Mouse (Mus musculus) heart, embryonic 14.5 days (tissue): Measurements from ENCODE around the gene Trp53inp2. TPM values are rescaled to one million over a fixed set of nuclear protein-coding genes. Genes with fewer than 3 reads are reported as not detected.

ENCODE experiments used
- ATAC-seq: fragments of 200-750 bp; cut with Nextera tagmentation; 2 replicates; pipeline ENCODE4 v1.8.0; 2017; ENCODE audit warnings: low read depth, moderate TSS enrichment; ENCODE audit not compliant: insufficient number of reproducible peaks, insufficient read depth, low FRiP score
- H3K27ac ChIP-seq, 2 experiments: fragments of 200-500 bp in 1 of 2; fragments of 300-500 bp in 1 of 2; sonication (generic) in 1 of 2; replicated peaks in 1 of 2; 2 replicates each; pipeline ENCODE4 v1.5.1; 2012 to 2014; ENCODE audit warnings: low read depth in 2 of 2, low read length in 2 of 2, control low read depth in 1 of 2, mild to moderate bottlenecking in 1 of 2, mixed read lengths in 1 of 2; ENCODE audit not compliant: control insufficient read depth in 1 of 2, insufficient read depth in 1 of 2
- H3K27me3 ChIP-seq: fragments of 300-500 bp; sonication (generic); 2 replicates; pipeline ENCODE4 v1.6.1; 2014; ENCODE audit warnings: mild to moderate bottlenecking, low read length, control low read depth; ENCODE audit not compliant: control insufficient read depth, insufficient read depth
- H3K36me3 ChIP-seq: fragments of 300-500 bp; sonication (generic); 2 replicates; pipeline ENCODE4 v1.6.1; 2014; ENCODE audit warnings: mild to moderate bottlenecking, control low read depth, low read length, mixed read lengths; ENCODE audit not compliant: control insufficient read depth, insufficient read depth
- H3K4me1 ChIP-seq, 2 experiments: fragments of 200-500 bp in 1 of 2; fragments of 300-500 bp in 1 of 2; sonication (generic) in 1 of 2; 2 replicates each; pipeline ENCODE4 v1.6.1; 2012 to 2014; ENCODE audit warnings: low read length in 2 of 2, control low read depth in 1 of 2, mixed read lengths in 1 of 2; ENCODE audit not compliant: control insufficient read depth in 2 of 2, insufficient read depth in 2 of 2
- H3K4me2 ChIP-seq: fragments of 300-500 bp; sonication (generic); 2 replicates; pipeline ENCODE4 v1.6.1; 2014; ENCODE audit warnings: mild to moderate bottlenecking, low read length
- H3K4me3 ChIP-seq, 2 experiments: fragments of 200-500 bp in 1 of 2; fragments of 300-500 bp in 1 of 2; sonication (generic) in 1 of 2; 2 replicates each; pipeline ENCODE4 v1.5.1; 2012 to 2014; ENCODE audit warnings: low read length in 2 of 2, mild to moderate bottlenecking in 2 of 2, control low read depth in 1 of 2, low read depth in 1 of 2, moderate library complexity in 1 of 2; ENCODE audit not compliant: control insufficient read depth in 1 of 2, insufficient read depth in 1 of 2
- H3K9ac ChIP-seq: fragments of 300-500 bp; sonication (generic); 2 replicates; pipeline ENCODE4 v1.6.1; 2014; ENCODE audit warnings: mild to moderate bottlenecking, low read length
- H3K9me3 ChIP-seq: fragments of 300-500 bp; sonication (generic); 2 replicates; pipeline ENCODE4 v1.6.1; 2016; ENCODE audit warnings: low read length, control low read depth; ENCODE audit not compliant: control insufficient read depth
- WGBS: fragments of 180-500 bp; shearing (Covaris S2); extraction: QIAGEN DNeasy Blood & Tissue Kit; methylation state at CpG from one replicate; pipeline ENCODE4 v1.1.7; 2014; 5-methylcytosine and 5-hydroxymethylcytosine counted together
- polyA plus RNA-seq: library from polyadenylated mRNA; unstranded; fragments of >200 nt; fragmentation: Nextera tagmentation; extraction: Ambion mirVana; gene quantifications from 2 replicates; pipeline ENCODE4 v1.2.1, GENCODE M21; 2014

Trp53inp2 gene
- polyA plus RNA-seq, 1 experiment from 2014 or later = 97.0 TPM

DNA sequence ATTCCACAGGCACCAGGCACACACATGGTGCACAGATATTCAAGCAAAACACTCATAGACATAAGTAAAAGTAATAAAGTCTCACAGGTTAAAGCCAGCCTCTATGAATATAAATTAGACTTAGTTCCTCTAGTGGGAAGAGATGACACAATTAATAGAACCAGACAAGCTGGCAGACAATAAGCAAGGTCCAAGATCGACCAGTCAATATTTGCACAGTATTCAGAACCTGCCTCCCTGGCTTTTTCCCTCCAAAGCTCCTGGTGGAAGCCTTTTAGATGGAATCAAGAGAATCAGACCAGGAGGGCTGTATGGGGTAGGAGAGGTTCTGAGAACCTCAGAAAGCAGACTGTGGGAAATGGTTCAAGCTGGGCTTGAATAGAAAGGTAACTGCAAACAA is 7.0 kb upstream of the Trp53inp2 start:
- no peaks in the 10 kb centered on the region for H3K9me3 ChIP-seq
- no peak for ATAC-seq
- H3K9ac ChIP-seq = no peak overlapping the region
- no peak overlapping the region for H3K4me3 ChIP-seq
- H3K27me3 ChIP-seq = no peaks in the 10 kb centered on the region
- WGBS = 81% methylated on average over 1 of the region's 1 CpGs
- H3K4me1 ChIP-seq = peaks cover 12 to 15% of the 10 kb centered on the region in 2 experiments
- no peak overlapping the region for H3K4me2 ChIP-seq
- no peak overlapping the region for H3K27ac ChIP-seq
- H3K36me3 ChIP-seq = no peaks in the 10 kb centered on the region

DNA sequence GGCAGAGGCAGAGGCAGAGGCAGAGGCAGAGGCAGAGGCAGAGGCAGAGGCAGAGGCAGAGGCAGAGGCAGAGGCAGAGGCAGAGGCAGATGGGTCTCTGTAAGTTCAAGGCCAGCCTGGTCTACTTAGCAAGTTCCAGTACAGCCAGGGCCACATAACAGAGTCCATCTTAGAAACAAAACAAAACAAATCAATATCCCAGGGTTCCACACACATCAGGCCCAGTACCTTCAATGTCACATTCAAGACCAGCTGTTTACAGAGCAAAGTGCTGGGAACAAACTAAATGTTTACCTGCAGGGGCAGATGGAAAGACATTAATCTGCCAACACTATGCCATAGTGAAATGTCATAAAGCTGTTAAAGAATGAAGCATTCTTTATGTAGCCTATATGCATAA is 6.3 kb upstream of the Trp53inp2 start:
- Histone ChIP-seq H3K9ac (no peak overlapping the region), H3K27ac (no peak overlapping the region), H3K9me3 (no peaks in the 10 kb centered on the region), H3K4me1 (peaks cover 10% of the 10 kb centered on the region in 2 experiments), H3K36me3 (no peaks in the 10 kb centered on the region), H3K4me2 (no peak overlapping the region), H3K27me3 (no peaks in the 10 kb centered on the region), H3K4me3 (no peak overlapping the region)
- no peak for ATAC-seq

DNA sequence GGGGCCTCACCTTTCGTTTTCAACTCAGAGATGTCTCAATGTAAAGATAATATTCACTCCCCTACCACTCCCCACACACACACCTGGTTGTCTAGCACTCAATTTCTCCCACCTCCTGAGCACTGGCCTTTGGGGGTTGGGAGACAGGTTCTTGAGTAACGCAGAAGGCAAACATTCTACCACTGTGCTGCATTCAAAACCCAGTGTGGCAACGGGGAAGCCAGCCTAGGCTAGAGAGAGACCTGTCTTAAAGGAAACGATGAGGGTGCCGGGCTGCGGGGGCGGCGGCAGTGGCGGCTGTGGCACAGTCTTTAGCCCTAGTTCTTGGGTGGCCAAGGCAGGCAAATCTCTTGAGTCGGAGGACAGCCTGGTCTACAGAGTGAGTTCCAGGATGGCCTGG is 4.7 kb upstream of the Trp53inp2 start:
- H3K27ac ChIP-seq = no peak overlapping the region
- no peak overlapping the region for H3K4me2 ChIP-seq
- H3K4me1 ChIP-seq = peaks cover 5 to 13% of the 10 kb centered on the region in 2 experiments
- no peak overlapping the region for H3K9ac ChIP-seq
- ATAC-seq = no peak
- WGBS = 78% methylated on average over 10 of the region's 10 CpGs
- no peaks in the 10 kb centered on the region for H3K36me3 ChIP-seq
- H3K9me3 ChIP-seq = no peaks in the 10 kb centered on the region
- no peak overlapping the region for H3K4me3 ChIP-seq
- no peaks in the 10 kb centered on the region for H3K27me3 ChIP-seq

DNA sequence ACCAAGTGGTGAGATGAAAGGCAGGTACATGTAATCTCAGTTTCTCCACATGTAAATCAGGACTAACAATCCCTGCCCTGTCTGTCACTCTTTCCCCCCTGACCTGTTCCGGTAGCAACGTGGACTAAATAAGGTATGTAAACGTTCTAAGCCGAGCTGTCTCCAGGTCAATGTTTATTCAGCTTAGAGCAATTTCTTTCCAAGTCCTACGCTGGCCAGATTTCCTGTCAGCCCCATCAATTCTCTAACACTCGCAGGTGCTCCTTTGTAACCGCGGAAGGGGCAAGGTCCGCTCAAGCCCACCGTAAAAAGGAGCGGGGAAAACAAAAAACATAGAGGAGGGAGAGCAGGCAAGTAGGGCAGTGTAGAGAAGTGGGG is 190 bp downstream of the Trp53inp2 start:
- Histone ChIP-seq H3K9ac (peak overlapping the region; percentile 95), H3K4me1 (peaks cover 9 to 29% of the 10 kb centered on the region in 2 experiments), H3K27me3 (no peaks in the 10 kb centered on the region), H3K36me3 (peaks cover 14% of the 10 kb centered on the region), H3K9me3 (no peaks in the 10 kb centered on the region), H3K4me2 (peak overlapping the region; percentile 78), H3K27ac (peak overlapping the region; percentile 76 to 100; a peak in 3 of 4 replicates), H3K4me3 (peak overlapping the region; percentile 78 to 84)
- ATAC-seq = no peak
- WGBS = 3% methylated on average over 11 of the region's 11 CpGs

DNA sequence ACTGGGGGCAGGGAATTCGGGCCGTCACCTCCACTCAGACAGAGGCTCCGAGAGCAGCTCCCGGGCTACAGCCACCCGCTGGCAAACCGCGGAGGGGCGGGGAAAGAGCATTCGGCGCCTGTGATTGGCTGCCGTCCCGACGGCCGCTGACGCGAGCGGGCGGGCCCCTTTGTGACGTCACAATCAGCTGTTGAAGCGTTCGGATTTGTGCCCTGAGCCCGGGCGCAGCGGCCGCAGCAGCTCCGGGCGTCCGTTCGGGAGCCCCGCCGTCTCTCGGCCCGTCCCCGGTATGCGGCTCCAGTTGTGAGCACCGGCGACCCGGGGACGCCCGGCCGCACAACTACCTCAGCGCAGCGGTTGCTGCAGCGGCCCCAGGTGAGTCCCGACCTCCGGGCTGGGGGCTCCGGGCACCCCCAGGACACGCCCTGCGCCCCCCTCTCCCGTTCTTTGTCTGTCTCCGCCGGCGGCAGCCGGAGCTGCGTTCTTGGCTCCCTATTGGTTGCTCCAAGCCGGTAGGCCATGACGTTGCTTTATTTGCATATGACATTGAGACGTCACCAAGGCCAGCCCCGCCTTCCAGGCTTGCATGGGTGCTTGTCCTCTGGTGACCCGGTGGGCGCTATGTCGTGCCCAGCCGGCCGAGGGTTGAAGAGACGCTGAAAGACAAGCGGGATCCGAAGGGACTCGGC is 928 bp downstream of the Trp53inp2 start:
- WGBS = under 1% methylated on average over 55 of the region's 68 CpGs
- Histone ChIP-seq H3K9ac (peak overlapping the region; percentile 95), H3K27me3 (no peaks in the 10 kb centered on the region), H3K4me2 (peak overlapping the region; percentile 78), H3K4me3 (peak overlapping the region; percentile 78 to 84), H3K9me3 (no peaks in the 10 kb centered on the region), H3K4me1 (peaks cover 9 to 30% of the 10 kb centered on the region in 2 experiments), H3K36me3 (peaks cover 21% of the 10 kb centered on the region), H3K27ac (peak overlapping the region; percentile 97 to 100)
- ATAC-seq = peak; percentile 88

DNA sequence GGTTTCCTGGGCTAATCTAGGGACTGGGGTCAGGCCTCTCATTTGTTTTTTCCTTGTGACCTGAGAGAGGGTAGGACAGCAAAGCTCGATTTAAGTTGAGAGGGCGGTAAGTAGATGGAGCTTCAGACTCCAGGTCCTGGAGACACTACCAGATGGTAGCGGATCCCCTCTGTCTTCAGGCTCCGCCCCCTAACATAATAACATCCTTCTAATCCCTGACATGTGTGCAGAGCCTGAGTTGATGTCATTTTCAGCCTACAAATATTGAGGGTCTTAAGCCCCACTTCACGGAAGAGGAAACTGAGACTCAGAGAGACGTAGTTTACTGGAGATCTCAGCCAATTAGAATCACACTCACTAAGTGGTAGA is 1.5 kb downstream of the Trp53inp2 start:
- peaks cover 27% of the 10 kb centered on the region for H3K36me3 ChIP-seq
- peak overlapping the region; percentile 78 for H3K4me2 ChIP-seq
- H3K9ac ChIP-seq = peak overlapping the region; percentile 95
- H3K4me1 ChIP-seq = peaks cover 9 to 33% of the 10 kb centered on the region in 2 experiments
- no peaks in the 10 kb centered on the region for H3K27me3 ChIP-seq
- no peaks in the 10 kb centered on the region for H3K9me3 ChIP-seq
- ATAC-seq = no peak
- H3K4me3 ChIP-seq = peak overlapping the region; percentile 78 to 84
- WGBS = 11% methylated on average over 6 of the region's 6 CpGs
- peak overlapping the region; percentile 67 to 100 for H3K27ac ChIP-seq

DNA sequence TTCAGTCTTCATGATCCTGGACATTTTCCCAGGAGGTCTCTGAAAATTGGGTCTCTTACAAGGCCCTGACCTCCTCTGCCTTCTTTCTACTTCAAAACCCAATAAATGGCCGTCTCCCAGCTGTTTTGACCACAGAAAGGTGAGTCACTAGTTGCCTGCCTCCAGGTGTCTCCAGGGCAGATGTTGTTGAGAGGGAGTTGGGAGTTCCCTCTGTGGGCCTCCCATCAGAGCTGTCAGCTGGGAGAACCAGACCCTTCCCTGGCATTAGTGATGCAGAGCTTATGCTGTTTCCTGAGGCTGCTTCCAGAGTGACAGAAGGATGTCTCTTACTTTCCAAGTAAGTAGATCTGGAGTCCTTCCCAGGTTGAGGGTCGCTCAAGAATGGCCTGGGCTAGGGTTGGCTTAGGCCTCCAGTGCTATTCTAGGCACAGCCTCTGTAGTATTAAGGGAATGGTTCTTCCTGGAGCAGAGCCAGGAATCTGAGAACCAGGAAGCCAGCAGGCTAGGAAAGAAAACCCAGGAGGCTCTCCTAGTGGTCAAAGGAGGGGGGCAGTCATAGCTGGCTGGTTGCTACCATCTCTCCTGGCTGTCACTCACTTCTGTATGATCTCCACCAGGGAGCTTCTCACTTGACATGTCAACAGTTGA is 2.1 kb downstream of the Trp53inp2 start:
- peaks cover 33% of the 10 kb centered on the region for H3K36me3 ChIP-seq
- H3K4me2 ChIP-seq = peak overlapping the region; percentile 78
- H3K9ac ChIP-seq = peak overlapping the region; percentile 95
- H3K4me3 ChIP-seq = peak overlapping the region; percentile 78 to 84
- WGBS = 34% methylated on average over 2 of the region's 2 CpGs
- no peaks in the 10 kb centered on the region for H3K9me3 ChIP-seq
- peaks cover 9 to 33% of the 10 kb centered on the region in 2 experiments for H3K4me1 ChIP-seq
- ATAC-seq = peak; percentile 28
- peak overlapping the region; percentile 67 to 100 for H3K27ac ChIP-seq
- H3K27me3 ChIP-seq = no peaks in the 10 kb centered on the region
